In the genomic region with DNA sequence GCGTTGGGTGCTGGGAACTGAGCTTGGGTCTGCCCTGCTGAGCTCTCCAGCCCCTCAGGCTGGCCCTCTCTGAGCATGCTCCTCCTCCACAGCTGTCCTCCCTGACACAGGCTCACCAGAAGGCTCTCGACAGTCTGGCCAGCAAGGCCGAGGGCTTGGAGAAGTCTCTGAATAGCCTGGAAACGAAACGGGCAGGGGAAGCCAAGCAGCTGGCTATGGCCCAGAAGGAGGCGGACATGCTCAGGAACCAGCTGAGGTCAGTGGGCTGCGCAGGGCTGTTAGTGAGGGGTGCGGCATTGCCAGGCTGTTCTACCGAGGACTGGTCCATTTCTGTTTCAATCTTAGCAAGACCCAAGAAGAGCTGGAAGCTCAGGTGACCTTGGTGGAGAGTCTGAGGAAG, we compare ENCODE assay signal across 23 mouse cellular contexts. TPM values are rescaled to one million over a fixed set of nuclear protein-coding genes. Genes with fewer than 3 reads are reported as not detected.
"Had no signal": no experiment of that assay in that cellular context is flagged by ENCODE, and none has a peak within 500 bp of the region (broad histone marks: within the 10 kb centered on the region; RNA-seq: fewer than 3 reads in every experiment).

No protein-coding gene starts in this region.

- H3K27ac ChIP-seq: kidney, postnatal 0 days; liver, embryonic 13.5 days; midbrain, embryonic 10.5 days; midbrain, embryonic 15.5 days; neural tube, embryonic 12.5 days; neural tube, embryonic 15.5 days; stomach, postnatal 0 days had no signal

- DNase-seq: kidney, postnatal 4 days; liver, embryonic 13.5 days; lung, embryonic 14.5 days; lung, postnatal 36 days; right cerebral cortex, adult 18-20 months; right cerebral cortex, postnatal 14 days; right cerebral cortex, postnatal 4 days; thymus, adult 2 months; thymus, postnatal 14 days; thymus, postnatal 4 days had no signal

- ATAC-seq: lung, postnatal 0 days; midbrain, embryonic 15.5 days had no signal

- H3K27me3 ChIP-seq: liver, embryonic 13.5 days; megakaryocyte, embryonic 14.5 days; midbrain, embryonic 15.5 days; neural tube, embryonic 12.5 days; neural tube, embryonic 15.5 days had no signal

- H3K4me3 ChIP-seq: liver, embryonic 13.5 days; megakaryocyte, embryonic 14.5 days; midbrain, embryonic 10.5 days; midbrain, embryonic 15.5 days; neural tube, embryonic 12.5 days; neural tube, embryonic 15.5 days had no signal

- H3K36me3 ChIP-seq: midbrain, embryonic 15.5 days; neural tube, embryonic 15.5 days had no signal

- H3K4me1 ChIP-seq: liver, embryonic 13.5 days; midbrain, embryonic 10.5 days; midbrain, embryonic 15.5 days; neural tube, embryonic 12.5 days; neural tube, embryonic 15.5 days had no signal

- H3K9me3 ChIP-seq: liver, embryonic 13.5 days; megakaryocyte, embryonic 14.5 days; midbrain, embryonic 10.5 days; midbrain, embryonic 15.5 days; neural tube, embryonic 12.5 days; neural tube, embryonic 15.5 days had no signal

- H3K9ac ChIP-seq: liver, embryonic 13.5 days; lung, embryonic 14.5 days; midbrain, embryonic 15.5 days; neural tube, embryonic 12.5 days; neural tube, embryonic 15.5 days had no signal

- H3K4me2 ChIP-seq: liver, embryonic 13.5 days; lung, embryonic 14.5 days; midbrain, embryonic 15.5 days; neural tube, embryonic 12.5 days; neural tube, embryonic 15.5 days had no signal

RNA-seq across cellular contexts. Expression of a gene that starts 8.6 kb away (rescaled TPM):
- total RNA-seq: liver, adult 2 months had no signal
- polyA plus RNA-seq: liver, adult 2 months; lung, postnatal 0 days had no signal

RNA-seq across cellular contexts. Expression of a gene that starts 18.5 kb away (rescaled TPM):
- total RNA-seq: left cerebral cortex, postnatal 25 days; liver, adult 2 months had no signal
- polyA plus RNA-seq: kidney, embryonic 14.5 days; kidney, postnatal 0 days; liver, adult 2 months; liver, embryonic 13.5 days; liver, embryonic 16.5 days; lung, embryonic 14.5 days; lung, postnatal 0 days; midbrain, embryonic 10.5 days; neural tube, embryonic 12.5 days; neural tube, embryonic 15.5 days; stomach, postnatal 0 days had no signal

RNA-seq across cellular contexts. Expression of a gene that starts 27.6 kb away (rescaled TPM):
- total RNA-seq: liver, adult 2 months had no signal
- polyA plus RNA-seq: kidney, embryonic 14.5 days; limb, embryonic 11.5 days; liver, adult 2 months; liver, embryonic 13.5 days; neural tube, embryonic 12.5 days had no signal
